ENCODE assay signal across 15 mouse cellular contexts in the genomic region with DNA sequence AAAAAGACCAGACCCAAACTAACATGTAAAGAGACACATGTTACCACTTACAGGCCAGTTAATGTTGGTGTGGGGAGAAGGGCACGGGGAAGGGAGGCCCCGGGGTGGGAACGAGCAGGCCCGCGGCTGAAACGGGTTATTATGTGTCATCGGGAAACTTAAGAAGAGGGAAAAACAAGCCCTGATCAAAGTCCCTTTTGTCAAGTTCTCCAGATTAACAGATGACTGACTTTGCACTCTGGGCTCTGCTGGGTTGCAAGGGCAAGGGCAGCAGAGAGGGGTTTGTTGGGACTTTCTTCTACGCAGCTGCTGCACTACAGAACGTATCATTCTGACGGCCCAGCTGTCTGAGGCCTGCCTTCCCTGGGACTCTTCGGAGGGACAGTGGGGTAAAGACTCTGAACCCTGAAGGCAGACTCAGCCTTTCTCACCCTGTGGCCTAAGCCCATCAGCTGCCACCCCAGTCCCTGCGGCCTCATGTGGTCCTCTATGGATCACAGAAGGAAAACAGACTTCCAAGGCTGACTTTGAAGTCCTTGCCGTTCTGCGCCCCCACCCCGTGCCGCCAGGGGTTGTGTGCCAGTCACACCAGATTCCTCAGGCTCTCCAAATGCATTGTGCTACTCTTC.
A peak's percentile ranks its signal among the peaks of the same experiment; 100 is the strongest.
DNase-seq lines count a peak whose midpoint lies in the region; ATAC-seq lines count a peak whose summit lies in the region.
"Had no signal": no experiment of that assay in that cellular context is flagged by ENCODE, and none has a peak within 500 bp of the region (broad histone marks: within the 10 kb centered on the region; RNA-seq: fewer than 3 reads in every experiment).

No protein-coding gene starts in this region.

- H3K9me3 ChIP-seq in hindbrain, embryonic 11.5 days (ENCODE audit: control insufficient read depth, low read length) = no peaks in the 10 kb centered on the region
- H3K9me3 ChIP-seq in hindbrain, embryonic 16.5 days (ENCODE audit: control insufficient read depth, low read length) = no peaks in the 10 kb centered on the region; the same call in 1 of the 2 replicates
- H3K9me3 ChIP-seq in intestine, embryonic 15.5 days = no peaks in the 10 kb centered on the region
- H3K9me3 ChIP-seq in stomach, embryonic 16.5 days (replicated peaks; ENCODE audit: control insufficient read depth, low read length) = no peaks in the 10 kb centered on the region

- no peak overlapping the region for H3K9ac ChIP-seq in hindbrain, embryonic 11.5 days (ENCODE audit: low read depth, low read length)
- no peak overlapping the region for H3K9ac ChIP-seq in hindbrain, embryonic 16.5 days (ENCODE audit: low read depth, low read length)
- no peak overlapping the region for H3K9ac ChIP-seq in intestine, embryonic 15.5 days
- H3K9ac ChIP-seq in stomach, embryonic 16.5 days (ENCODE audit: low read length) = 0 out of 2 replicates have a peak overlapping the region, but pooled peaks have one; percentile 9
- H3K9ac ChIP-seq: forebrain, postnatal 0 days had no signal

- H3K27ac ChIP-seq in hindbrain, embryonic 11.5 days (ENCODE audit: low read depth, low read length) = no peak overlapping the region
- no peak overlapping the region for H3K27ac ChIP-seq in hindbrain, embryonic 16.5 days (ENCODE audit: low read depth, low read length)
- H3K27ac ChIP-seq in intestine, embryonic 15.5 days = 0 out of 2 replicates have a peak overlapping the region, but pooled peaks have one; percentile 18
- H3K27ac ChIP-seq in stomach, embryonic 16.5 days (ENCODE audit: low read length) = no peak overlapping the region

- WGBS in hindbrain, embryonic 11.5 days = 62% methylated on average over 16 of the region's 16 CpGs
- WGBS in hindbrain, embryonic 16.5 days = 76% methylated on average over 16 of the region's 16 CpGs
- 49% methylated on average over 16 of the region's 16 CpGs for WGBS in intestine, embryonic 15.5 days
- WGBS in stomach, embryonic 16.5 days = 59% methylated on average over 16 of the region's 16 CpGs

- no peaks in the 10 kb centered on the region for H3K27me3 ChIP-seq in hindbrain, embryonic 11.5 days (ENCODE audit: control insufficient read depth, insufficient read depth, low read length)
- no peaks in the 10 kb centered on the region for H3K27me3 ChIP-seq in hindbrain, embryonic 16.5 days (replicated peaks; ENCODE audit: control insufficient read depth, insufficient read depth, low read length)
- no peaks in the 10 kb centered on the region for H3K27me3 ChIP-seq in intestine, embryonic 15.5 days (replicated peaks)
- H3K27me3 ChIP-seq in stomach, embryonic 16.5 days (ENCODE audit: control insufficient read depth, insufficient read depth, low read length) = no peaks in the 10 kb centered on the region

- no peak overlapping the region for H3K4me2 ChIP-seq in hindbrain, embryonic 11.5 days (replicated peaks; ENCODE audit: low read depth, low read length)
- no peak overlapping the region for H3K4me2 ChIP-seq in hindbrain, embryonic 16.5 days (ENCODE audit: low read length)
- H3K4me2 ChIP-seq in intestine, embryonic 15.5 days (replicated peaks) = no peak overlapping the region
- no peak overlapping the region for H3K4me2 ChIP-seq in stomach, embryonic 16.5 days (ENCODE audit: low read depth, low read length)
- H3K4me2 ChIP-seq: liver, embryonic 11.5 days; midbrain, embryonic 11.5 days had no signal

- no peak for ATAC-seq in hindbrain, embryonic 11.5 days (ENCODE audit: low FRiP score)
- ATAC-seq in hindbrain, embryonic 16.5 days = no peak
- peak; percentile 62 for ATAC-seq in intestine, embryonic 15.5 days
- no peak for ATAC-seq in stomach, embryonic 16.5 days (ENCODE audit: insufficient read depth, low FRiP score)
- ATAC-seq: forebrain, postnatal 0 days; lung, postnatal 0 days had no signal

- H3K4me1 ChIP-seq in hindbrain, embryonic 11.5 days (replicated peaks; ENCODE audit: control insufficient read depth, insufficient read depth, low read length) = no peaks in the 10 kb centered on the region
- no peaks in the 10 kb centered on the region for H3K4me1 ChIP-seq in hindbrain, embryonic 16.5 days (ENCODE audit: control insufficient read depth, insufficient read depth, low read depth, low read length)
- H3K4me1 ChIP-seq in intestine, embryonic 15.5 days (replicated peaks) = peaks cover 19% of the 10 kb centered on the region
- H3K4me1 ChIP-seq in stomach, embryonic 16.5 days (ENCODE audit: control insufficient read depth, insufficient read depth, low read length) = peaks cover 5% of the 10 kb centered on the region; the same call in 1 of the 2 replicates

- no peak overlapping the region for H3K4me3 ChIP-seq in hindbrain, embryonic 11.5 days (ENCODE audit: low read depth, low read length)
- no peak overlapping the region for H3K4me3 ChIP-seq in hindbrain, embryonic 16.5 days (ENCODE audit: low read length)
- no peak overlapping the region for H3K4me3 ChIP-seq in intestine, embryonic 15.5 days (replicated peaks)
- H3K4me3 ChIP-seq in stomach, embryonic 16.5 days (replicated peaks; ENCODE audit: low read length) = no peak overlapping the region

- no peaks in the 10 kb centered on the region for H3K36me3 ChIP-seq in hindbrain, embryonic 11.5 days (ENCODE audit: control insufficient read depth, insufficient read depth, low read length)
- no peaks in the 10 kb centered on the region for H3K36me3 ChIP-seq in hindbrain, embryonic 16.5 days (ENCODE audit: control insufficient read depth, insufficient read depth, low read length)
- no peaks in the 10 kb centered on the region for H3K36me3 ChIP-seq in intestine, embryonic 15.5 days
- H3K36me3 ChIP-seq in stomach, embryonic 16.5 days (ENCODE audit: control insufficient read depth, insufficient read depth, low read length) = no peaks in the 10 kb centered on the region

- DNase-seq in hindbrain, embryonic 11.5 days (ENCODE audit: low spot score) = peak; percentile 27
- peak; percentile 35 for DNase-seq in kidney, postnatal 14 days
- no peak for DNase-seq in thymus, postnatal 36 days
- DNase-seq in MN1 (ENCODE audit: low spot score) = no peak
- DNase-seq in spleen, postnatal 4 days (ENCODE audit: low spot score in 2 of 2) = no peak
- DNase-seq: adrenal gland, postnatal 36 days; cerebellum, adult 11 months; forebrain, postnatal 0 days; layer of hippocampus, postnatal 36 days had no signal

Comparison
In these comparisons a context has a peak if more than half of its experiments do, and no peak if none do; other contexts are left out.
1. DNase-seq: peak in hindbrain, embryonic 11.5 days (single experiment) and kidney, postnatal 14 days (single experiment); none in thymus, postnatal 36 days (0 of 2), MN1 (single experiment) and spleen, postnatal 4 days (0 of 2).